Mouse (Mus musculus): Measurements from ENCODE around the gene Nxnl2. TPM values are rescaled to one million over a fixed set of nuclear protein-coding genes. Genes with fewer than 3 reads are reported as not detected.

The Nxnl2 gene
- total and polyA plus RNA-seq, 2 experiments from 2014 or later: 1.1 to 3.5 TPM

DNA sequence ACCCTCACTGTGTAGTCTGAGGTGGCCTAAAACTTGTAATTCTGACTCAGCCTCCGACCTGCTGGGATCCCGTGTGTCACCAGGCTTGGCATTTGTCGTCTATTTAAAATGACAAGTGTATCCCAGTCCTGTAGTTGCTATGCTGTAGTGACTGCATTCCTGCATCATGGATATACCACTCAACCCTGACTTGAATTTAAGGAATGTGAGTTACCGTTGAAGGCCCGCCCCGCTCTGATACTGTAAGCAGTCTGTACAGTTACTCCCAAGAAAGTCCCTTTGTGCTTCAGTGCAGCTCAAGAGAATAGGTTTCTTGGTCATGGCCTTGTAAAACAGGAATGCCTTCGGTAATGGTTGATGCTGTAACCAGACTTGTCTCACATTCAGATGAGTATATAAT lies 42.4 kb upstream of the Nxnl2 start:
- H3K36me3 ChIP-seq (replicated peaks; ENCODE audit: control insufficient read depth, insufficient read depth, low read length): peaks cover 16% of the 10 kb centered on the region; the same call in 1 of the 2 replicates
- H3K27me3 ChIP-seq (ENCODE audit: control insufficient read depth, insufficient read depth, low read length): no peaks in the 10 kb centered on the region
- no peak overlapping the region for H3K4me2 ChIP-seq (ENCODE audit: low read depth, low read length)
- peaks cover 24% of the 10 kb centered on the region for H3K4me1 ChIP-seq (ENCODE audit: control insufficient read depth, insufficient read depth)
- no peak overlapping the region for H3K4me3 ChIP-seq (ENCODE audit: low read depth, low read length)
- 48% methylated on average over 7 of the region's 7 CpGs for WGBS
- no peak overlapping the region for H3K9ac ChIP-seq (replicated peaks; ENCODE audit: low read depth, low read length)
- no peak for DNase-seq (ENCODE audit: low spot score)
- ATAC-seq (ENCODE audit: insufficient read depth, low read depth): no peak
- H3K27ac ChIP-seq (ENCODE audit: low read depth): no peak overlapping the region
- no peaks in the 10 kb centered on the region for H3K9me3 ChIP-seq (replicated peaks; ENCODE audit: control insufficient read depth, low read length)
- TF ChIP-seq EP300 (IDR thresholded peaks at IDR 0.05; ENCODE audit: low read depth): no peak
- no peak for TF ChIP-seq CTCF (IDR thresholded peaks at IDR 0.05; ENCODE audit: low read depth)

- H3K4me3 ChIP-seq (ENCODE audit: low read depth, low read length): no peak overlapping the region
- no peak overlapping the region for H3K27ac ChIP-seq (ENCODE audit: low read depth)
- DNase-seq (ENCODE audit: low spot score): no peak
- no peak for ATAC-seq (ENCODE audit: insufficient read depth, low read depth)
- H3K27me3 ChIP-seq (ENCODE audit: control insufficient read depth, insufficient read depth, low read length): no peaks in the 10 kb centered on the region
- H3K36me3 ChIP-seq (replicated peaks; ENCODE audit: control insufficient read depth, insufficient read depth, low read length): peaks cover 13% of the 10 kb centered on the region; the same call in 1 of the 2 replicates
- no peaks in the 10 kb centered on the region for H3K9me3 ChIP-seq (replicated peaks; ENCODE audit: control insufficient read depth, low read length)
- 74% methylated on average over 10 of the region's 10 CpGs for WGBS
- no peak overlapping the region for H3K9ac ChIP-seq (replicated peaks; ENCODE audit: low read depth, low read length)
- TF ChIP-seq EP300 (IDR thresholded peaks at IDR 0.05; ENCODE audit: low read depth) (no peak), CTCF (IDR thresholded peaks at IDR 0.05; ENCODE audit: low read depth) (no peak)
- no peak overlapping the region for H3K4me2 ChIP-seq (ENCODE audit: low read depth, low read length)
- peaks cover 18% of the 10 kb centered on the region for H3K4me1 ChIP-seq (ENCODE audit: control insufficient read depth, insufficient read depth)
Observed at GRCm38 (mm10) chr13:51131179-51131578, 39.6 kb upstream of the Nxnl2 start.

DNA sequence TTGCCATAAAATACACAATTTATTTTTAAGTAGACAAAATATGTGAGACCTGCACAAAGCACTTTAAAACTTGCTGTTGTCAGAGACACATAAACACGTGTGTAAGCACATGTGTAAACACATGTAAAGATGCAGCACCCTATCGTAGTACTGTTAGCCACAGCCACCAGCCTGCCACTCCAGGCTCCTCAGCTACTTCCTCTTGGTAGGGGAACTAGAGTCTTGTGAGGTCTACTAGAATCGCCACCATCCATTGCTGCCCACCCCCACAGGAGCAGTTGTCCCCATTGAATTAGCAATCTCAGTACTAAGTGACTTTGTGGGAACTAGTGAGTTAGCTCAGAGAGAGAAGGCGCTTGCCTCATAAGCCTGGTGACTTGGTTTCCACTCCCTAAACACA lies 34.5 kb upstream of the Nxnl2 start:
- H3K36me3 ChIP-seq (replicated peaks; ENCODE audit: control insufficient read depth, insufficient read depth, low read length): peaks cover 15% of the 10 kb centered on the region
- WGBS: 87% methylated on average over 4 of the region's 4 CpGs
- no peak overlapping the region for H3K9ac ChIP-seq (replicated peaks; ENCODE audit: low read depth, low read length)
- H3K4me1 ChIP-seq (ENCODE audit: control insufficient read depth, insufficient read depth): peaks cover 8% of the 10 kb centered on the region; the same call in 1 of the 2 replicates
- H3K27ac ChIP-seq (ENCODE audit: low read depth): 0 out of 2 replicates have a peak overlapping the region, but pooled peaks have one; percentile 38
- no peak overlapping the region for H3K4me2 ChIP-seq (ENCODE audit: low read depth, low read length)
- no peak for DNase-seq (ENCODE audit: low spot score)
- ATAC-seq (ENCODE audit: insufficient read depth, low read depth): no peak
- H3K4me3 ChIP-seq (ENCODE audit: low read depth, low read length): no peak overlapping the region
- no peaks in the 10 kb centered on the region for H3K9me3 ChIP-seq (replicated peaks; ENCODE audit: control insufficient read depth, low read length)
- H3K27me3 ChIP-seq (ENCODE audit: control insufficient read depth, insufficient read depth, low read length): no peaks in the 10 kb centered on the region
- no peak for TF ChIP-seq EP300 (IDR thresholded peaks at IDR 0.05; ENCODE audit: low read depth)
- TF ChIP-seq CTCF (IDR thresholded peaks at IDR 0.05; ENCODE audit: low read depth): no peak

- Histone ChIP-seq H3K27ac (ENCODE audit: low read depth) (peak overlapping the region; percentile 38; the same call in 1 of the 2 replicates), H3K4me1 (ENCODE audit: control insufficient read depth, insufficient read depth) (peaks cover 8% of the 10 kb centered on the region; the same call in 1 of the 2 replicates), H3K9ac (replicated peaks; ENCODE audit: low read depth, low read length) (no peak overlapping the region), H3K27me3 (ENCODE audit: control insufficient read depth, insufficient read depth, low read length) (no peaks in the 10 kb centered on the region), H3K9me3 (replicated peaks; ENCODE audit: control insufficient read depth, low read length) (no peaks in the 10 kb centered on the region), H3K4me3 (ENCODE audit: low read depth, low read length) (no peak overlapping the region), H3K36me3 (replicated peaks; ENCODE audit: control insufficient read depth, insufficient read depth, low read length) (peaks cover 20% of the 10 kb centered on the region), H3K4me2 (ENCODE audit: low read depth, low read length) (no peak overlapping the region)
- no peak for ATAC-seq (ENCODE audit: insufficient read depth, low read depth)
- no peak for TF ChIP-seq CTCF (IDR thresholded peaks at IDR 0.05; ENCODE audit: low read depth)
- TF ChIP-seq EP300 (IDR thresholded peaks at IDR 0.05; ENCODE audit: low read depth): no peak
- no peak for DNase-seq (ENCODE audit: low spot score)
- WGBS: 54% methylated on average over 2 of the region's 2 CpGs
Observed at GRCm38 (mm10) chr13:51136996-51137701, 33.7 kb upstream of the Nxnl2 start.

DNA sequence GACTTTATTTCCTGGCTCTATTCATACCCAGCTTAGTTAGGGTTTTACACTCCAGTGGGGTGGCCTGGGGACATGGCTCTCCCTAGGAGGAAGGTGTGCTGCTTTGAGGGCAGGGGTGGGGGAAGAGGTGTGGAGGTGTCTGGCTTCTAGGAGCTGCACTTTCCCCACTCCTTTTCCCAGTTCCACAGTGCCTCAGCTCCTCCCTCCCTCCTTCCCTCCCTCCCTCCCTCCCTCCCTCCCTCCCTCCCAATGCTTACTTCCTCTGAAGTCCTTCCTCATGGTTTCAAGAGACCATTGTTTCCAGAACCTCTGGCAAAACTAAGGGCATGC lies 33.2 kb upstream of the Nxnl2 start:
- Histone ChIP-seq H3K9ac (replicated peaks; ENCODE audit: low read depth, low read length) (no peak overlapping the region), H3K27ac (ENCODE audit: low read depth) (peak overlapping the region; percentile 38; the same call in 1 of the 2 replicates), H3K4me2 (ENCODE audit: low read depth, low read length) (no peak overlapping the region), H3K27me3 (ENCODE audit: control insufficient read depth, insufficient read depth, low read length) (no peaks in the 10 kb centered on the region), H3K4me3 (ENCODE audit: low read depth, low read length) (no peak overlapping the region), H3K9me3 (replicated peaks; ENCODE audit: control insufficient read depth, low read length) (no peaks in the 10 kb centered on the region), H3K4me1 (ENCODE audit: control insufficient read depth, insufficient read depth) (peaks cover 8% of the 10 kb centered on the region; the same call in 1 of the 2 replicates), H3K36me3 (replicated peaks; ENCODE audit: control insufficient read depth, insufficient read depth, low read length) (peaks cover 20% of the 10 kb centered on the region)
- TF ChIP-seq EP300 (IDR thresholded peaks at IDR 0.05; ENCODE audit: low read depth): no peak
- no peak for TF ChIP-seq CTCF (IDR thresholded peaks at IDR 0.05; ENCODE audit: low read depth)
- ATAC-seq (ENCODE audit: insufficient read depth, low read depth) (no peak), DNase-seq (ENCODE audit: low spot score) (no peak)

DNA sequence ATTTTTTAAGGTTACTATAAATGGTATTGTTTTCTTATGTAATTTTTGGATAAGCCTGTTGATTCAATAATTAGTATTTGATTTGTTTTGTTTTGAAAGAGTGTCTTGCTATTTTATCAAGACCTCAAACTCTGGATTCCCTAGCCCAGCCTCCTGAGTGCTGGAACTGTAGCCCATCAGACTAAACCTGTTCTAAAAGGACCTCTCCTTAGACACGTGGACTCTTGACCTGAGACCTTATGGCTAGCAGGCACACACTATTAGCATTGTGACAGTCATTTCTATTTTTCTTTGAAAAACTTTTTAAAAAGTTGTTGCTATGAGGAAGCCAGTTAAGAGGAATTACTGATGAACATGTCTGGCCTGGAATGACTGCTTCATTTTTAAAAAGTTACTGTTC lies 23.7 kb upstream of the Nxnl2 start:
- ATAC-seq (ENCODE audit: insufficient read depth, low read depth): no peak
- no peaks in the 10 kb centered on the region for H3K27me3 ChIP-seq (ENCODE audit: control insufficient read depth, insufficient read depth, low read length)
- 60% methylated on average over 1 of the region's 1 CpGs for WGBS
- TF ChIP-seq EP300 (IDR thresholded peaks at IDR 0.05; ENCODE audit: low read depth): no peak
- no peak for TF ChIP-seq CTCF (IDR thresholded peaks at IDR 0.05; ENCODE audit: low read depth)
- H3K27ac ChIP-seq (ENCODE audit: low read depth): no peak overlapping the region
- no peak overlapping the region for H3K4me3 ChIP-seq (ENCODE audit: low read depth, low read length)
- H3K36me3 ChIP-seq (replicated peaks; ENCODE audit: control insufficient read depth, insufficient read depth, low read length): peaks cover 40% of the 10 kb centered on the region
- H3K4me1 ChIP-seq (ENCODE audit: control insufficient read depth, insufficient read depth): no peaks in the 10 kb centered on the region
- H3K9me3 ChIP-seq (replicated peaks; ENCODE audit: control insufficient read depth, low read length): no peaks in the 10 kb centered on the region
- H3K9ac ChIP-seq (replicated peaks; ENCODE audit: low read depth, low read length): no peak overlapping the region
- DNase-seq (ENCODE audit: low spot score): no peak
- no peak overlapping the region for H3K4me2 ChIP-seq (ENCODE audit: low read depth, low read length)

Measured in heart, postnatal 0 days (tissue).